Mouse (Mus musculus): ENCODE measurements around the gene Lamc2.

Gene Lamc2

DNA sequence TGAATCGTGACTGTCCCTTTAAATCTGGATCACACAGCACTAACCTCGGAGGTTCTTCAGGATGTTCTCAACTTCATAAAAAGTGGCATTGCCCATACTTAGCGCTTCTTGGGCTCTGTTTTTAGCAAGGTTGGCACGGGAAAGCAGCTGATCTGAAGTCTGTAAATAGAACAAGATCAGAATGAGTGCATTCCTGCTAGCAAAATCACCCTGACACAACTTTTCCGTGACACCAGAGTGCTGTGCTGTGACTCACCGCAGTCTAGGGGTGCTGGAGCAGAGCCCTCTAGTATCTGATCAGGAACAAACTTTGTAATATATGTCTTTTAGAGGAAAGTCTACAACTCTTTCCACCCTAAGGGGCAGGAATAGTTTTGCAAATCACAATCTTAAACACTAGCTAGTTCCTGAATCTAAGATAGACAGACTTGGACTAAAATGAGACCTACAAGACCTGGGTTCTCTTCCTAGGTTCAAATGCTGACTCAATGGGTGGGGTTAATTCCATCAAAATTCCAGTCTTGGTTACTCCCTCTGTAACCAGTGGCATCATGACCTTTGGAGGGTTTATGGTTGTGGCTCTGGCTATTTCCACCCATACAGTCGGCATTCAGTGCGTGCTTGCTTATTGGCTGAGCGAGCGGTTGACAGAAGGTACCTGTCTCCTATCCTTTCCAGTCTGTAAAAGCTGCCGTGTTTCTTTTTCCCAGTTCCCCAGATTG, 56.1 kb downstream of the Lamc2 start:
- no peak for DNase-seq (ENCODE audit: extremely low read depth, low read depth, low spot score)

DNA sequence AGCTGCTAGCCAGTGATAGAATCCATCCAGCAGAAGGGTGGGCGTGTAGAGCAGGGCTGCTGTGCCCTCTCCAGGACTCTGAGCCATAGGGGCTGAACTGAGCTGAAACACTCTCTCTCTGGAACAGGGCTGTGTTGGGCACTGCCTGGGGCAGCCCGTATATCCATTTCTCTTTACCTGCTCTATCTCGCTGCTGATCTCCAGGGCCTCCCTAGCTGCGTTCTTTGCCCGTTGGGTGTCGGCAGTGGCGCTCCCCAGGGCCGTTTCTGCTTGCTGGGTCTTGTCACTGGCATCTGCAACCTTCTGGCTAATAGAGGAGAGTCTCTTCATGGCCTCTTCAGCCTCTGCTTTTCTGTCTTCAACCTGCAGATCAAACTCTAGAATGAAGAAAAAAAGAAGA, 57.5 kb downstream of the Lamc2 start:
- no peak for DNase-seq (ENCODE audit: extremely low read depth, low read depth, low spot score)

DNA sequence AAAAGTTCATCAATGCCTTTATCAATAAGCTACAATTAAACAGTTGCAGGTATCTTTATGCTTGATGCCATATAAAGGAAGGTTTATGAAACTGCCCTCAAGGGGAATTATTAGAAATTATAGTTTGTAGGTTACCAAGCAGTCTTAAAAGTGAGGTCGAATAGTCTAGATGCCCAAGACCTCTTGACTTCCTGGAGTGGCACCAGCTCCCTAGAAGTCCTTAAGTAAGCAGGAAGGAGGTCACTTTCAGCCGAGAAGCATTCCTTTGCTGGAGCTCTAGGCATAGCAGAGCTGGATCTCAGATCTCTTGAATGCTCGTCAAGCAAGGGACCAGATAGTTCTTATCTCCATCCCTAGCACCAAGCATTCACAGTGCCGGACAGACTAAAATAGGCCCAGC, 58.6 kb downstream of the Lamc2 start:
- no peak for DNase-seq (ENCODE audit: extremely low read depth, low read depth, low spot score)

DNA sequence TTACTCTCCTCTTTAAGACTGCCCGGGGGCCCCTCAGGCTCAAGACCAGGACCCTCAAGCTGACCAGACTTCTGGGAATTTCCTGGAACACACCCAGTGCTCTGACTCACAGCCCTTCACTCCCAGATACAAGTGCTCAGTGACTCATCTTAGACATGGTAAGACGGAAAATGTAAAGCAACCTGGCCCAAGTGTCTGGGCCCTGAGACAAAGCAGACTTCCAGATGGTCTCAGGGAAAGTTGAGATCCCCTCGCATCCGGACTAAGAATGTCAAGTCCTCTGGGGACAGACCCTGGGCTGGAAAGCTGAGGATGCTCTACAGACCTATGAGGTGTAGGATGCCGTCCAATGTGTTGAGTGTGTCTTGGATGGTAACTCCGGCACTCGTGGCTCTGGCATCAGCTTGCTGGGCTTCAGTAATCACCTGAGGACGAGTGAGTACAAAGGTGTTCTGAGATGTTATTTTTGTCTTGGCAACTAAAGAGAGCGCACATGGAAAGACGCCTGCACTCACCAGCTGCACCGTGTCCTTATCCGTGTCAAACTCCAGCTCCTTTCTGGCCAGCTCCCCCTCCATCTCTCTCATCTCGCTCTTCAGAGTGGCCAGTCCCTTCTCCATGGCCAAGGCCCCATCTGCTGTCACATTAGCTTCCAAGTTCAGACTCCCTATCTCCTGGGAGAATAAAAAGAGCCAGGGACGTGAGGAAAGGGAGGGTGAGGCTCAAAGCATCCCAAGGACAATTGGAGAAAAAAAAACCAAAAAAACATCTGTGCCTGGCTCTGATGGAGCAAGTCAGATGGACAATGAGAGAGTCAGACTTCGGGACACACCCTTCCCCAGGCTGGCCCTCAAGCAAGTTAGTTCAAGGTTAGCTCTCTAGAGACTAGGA, 59.5 kb downstream of the Lamc2 start:
- DNase-seq (ENCODE audit: extremely low read depth, low read depth, low spot score) = no peak

DNA sequence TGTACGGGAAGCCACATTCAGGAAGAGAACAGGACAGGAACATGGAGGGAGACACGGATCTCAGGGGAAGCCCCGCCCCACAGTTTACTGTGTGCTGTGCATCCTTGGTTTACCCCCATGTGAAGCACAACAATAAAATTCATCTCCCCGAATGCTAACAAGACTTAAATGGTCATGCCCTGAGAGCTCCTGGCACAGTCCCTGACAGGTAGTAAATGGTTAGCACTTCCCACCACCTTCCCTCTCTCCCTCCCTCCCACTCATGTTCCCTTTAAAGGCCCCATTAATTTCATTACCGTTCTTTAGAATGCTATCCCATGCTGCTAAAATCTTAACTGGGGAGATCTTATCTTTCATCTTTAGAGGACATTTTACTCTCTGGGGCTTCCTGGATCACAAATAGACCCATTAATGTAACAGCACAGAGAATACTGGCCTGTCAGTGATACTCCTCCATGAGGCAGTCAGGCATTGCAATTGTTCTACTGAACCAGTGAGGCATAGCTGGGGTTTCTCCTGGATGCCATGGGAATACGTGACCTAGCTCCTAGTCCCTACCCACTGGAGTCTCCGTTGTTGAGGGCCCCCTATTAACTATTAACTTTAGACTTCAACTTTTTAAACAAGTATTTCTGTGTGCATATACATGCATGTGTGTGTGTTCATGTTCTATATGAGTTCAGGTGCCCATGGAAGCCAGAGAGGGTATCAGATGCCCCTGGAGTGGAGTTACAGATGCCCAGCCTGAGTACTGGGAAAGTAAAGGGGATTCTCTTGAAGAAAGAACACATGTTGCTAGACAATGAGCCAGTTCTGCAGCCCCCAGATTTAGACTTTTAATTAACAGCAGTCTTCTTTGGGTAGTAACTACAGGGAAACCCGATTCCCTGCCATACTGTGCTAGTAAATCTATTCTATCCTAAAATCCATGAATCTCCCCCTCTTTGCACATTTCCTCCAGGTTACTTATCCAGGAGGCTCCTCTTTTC, 60.7 kb downstream of the Lamc2 start:
- DNase-seq (ENCODE audit: extremely low read depth, low read depth, low spot score) = no peak

DNA sequence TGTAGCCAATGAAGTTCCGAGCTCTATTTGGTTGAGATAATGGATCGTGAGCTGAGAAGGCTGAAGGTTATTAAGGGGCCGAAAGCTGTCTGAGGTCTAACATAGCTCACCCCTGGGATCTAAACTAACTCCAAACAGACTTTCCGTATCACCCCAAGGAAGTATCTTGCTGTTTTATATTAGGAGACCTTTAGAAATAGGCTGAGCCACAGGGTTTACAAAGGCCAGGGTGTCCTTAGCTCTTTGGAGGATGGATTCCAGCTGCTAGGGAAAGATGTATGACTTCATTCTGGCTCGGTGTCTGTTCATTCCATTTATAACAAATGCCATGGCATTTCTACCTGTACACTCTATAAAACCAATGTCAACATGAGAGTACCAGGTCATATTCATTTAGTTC, 61.7 kb downstream of the Lamc2 start:
- no peak for DNase-seq (ENCODE audit: extremely low read depth, low read depth, low spot score)

DNA sequence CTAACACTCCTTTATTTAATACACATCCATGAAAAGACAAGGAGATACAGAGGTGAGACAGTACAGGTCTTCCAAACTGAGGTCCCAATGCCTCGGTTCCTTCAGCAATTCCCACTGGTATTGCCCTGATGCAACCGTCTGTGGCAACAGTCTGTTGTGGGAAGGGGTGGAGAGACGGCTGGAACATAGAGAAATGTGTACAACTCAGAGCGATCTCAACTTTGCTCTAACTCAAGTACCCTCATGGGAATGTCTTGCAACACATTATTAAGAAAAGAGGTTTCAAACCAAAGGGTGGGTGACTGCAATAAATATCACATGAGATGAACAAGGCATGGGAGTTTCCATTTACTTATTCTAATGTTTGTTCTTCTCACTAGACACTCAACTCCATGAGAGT, 63.5 kb downstream of the Lamc2 start:
- no peak for DNase-seq (ENCODE audit: extremely low read depth, low read depth, low spot score)

DNA sequence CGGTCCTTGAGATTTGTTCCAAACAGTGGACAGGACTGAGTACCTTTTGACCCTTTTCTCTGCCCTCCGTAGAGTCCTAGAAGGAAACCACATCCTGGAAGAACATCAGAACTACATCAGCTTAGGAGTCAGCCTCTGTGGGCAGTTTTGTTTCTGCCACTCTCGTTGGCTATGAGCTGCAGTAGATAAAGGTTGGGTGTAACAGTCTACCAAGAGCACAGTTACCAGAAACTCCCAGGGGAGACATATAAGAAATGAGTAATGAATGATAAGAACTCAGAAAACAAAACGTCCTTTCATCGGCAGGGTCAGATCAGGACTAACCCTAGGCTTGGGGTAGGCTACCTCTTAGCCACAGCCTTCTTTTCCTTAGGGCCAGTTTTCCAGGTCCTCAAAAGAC, 64.9 kb downstream of the Lamc2 start:
- DNase-seq (ENCODE audit: extremely low read depth, low read depth, low spot score) = no peak

DNA sequence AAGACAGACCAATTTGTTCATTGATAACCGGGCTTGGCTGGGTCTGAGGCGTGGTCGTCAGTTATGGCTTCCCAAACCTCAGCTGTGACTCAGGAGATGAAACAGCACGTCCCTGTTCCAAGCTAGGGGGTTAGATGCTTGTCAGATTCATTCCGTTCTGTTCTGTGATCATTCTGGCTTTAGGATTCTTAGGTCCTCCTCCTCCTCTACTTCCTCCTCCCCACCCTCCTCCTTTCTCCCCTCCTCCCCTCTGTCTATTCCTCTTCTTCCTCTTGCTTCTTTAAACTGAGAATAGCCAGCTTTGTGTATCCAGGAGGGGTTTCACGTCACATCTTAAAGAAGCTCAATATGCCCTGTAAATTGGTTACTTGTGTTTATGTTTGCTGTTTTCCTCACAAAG, 65.7 kb downstream of the Lamc2 start:
- DNase-seq (ENCODE audit: extremely low read depth, low read depth, low spot score) = no peak

DNA sequence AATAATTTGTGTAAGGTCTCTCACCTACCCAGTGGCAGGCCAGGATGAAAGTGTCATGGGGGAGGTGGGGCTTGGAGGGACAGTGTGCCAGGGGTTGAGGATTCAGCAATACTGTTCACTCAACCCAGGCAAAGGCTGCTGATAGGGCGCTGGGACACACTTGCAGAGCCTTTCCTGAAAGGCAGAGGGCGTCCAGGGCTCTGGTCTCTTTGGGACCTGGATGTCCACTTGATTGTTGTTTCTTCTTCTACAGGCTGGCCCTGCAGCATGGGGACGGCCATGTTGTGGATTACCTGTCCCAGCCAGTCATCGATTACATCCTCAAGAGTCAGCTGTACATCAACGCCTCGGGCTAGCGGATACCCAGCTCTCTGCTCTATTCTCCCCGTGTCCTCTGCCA, 70.9 kb downstream of the Lamc2 start:
- no peak for DNase-seq (ENCODE audit: extremely low read depth, low read depth, low spot score)

DNA sequence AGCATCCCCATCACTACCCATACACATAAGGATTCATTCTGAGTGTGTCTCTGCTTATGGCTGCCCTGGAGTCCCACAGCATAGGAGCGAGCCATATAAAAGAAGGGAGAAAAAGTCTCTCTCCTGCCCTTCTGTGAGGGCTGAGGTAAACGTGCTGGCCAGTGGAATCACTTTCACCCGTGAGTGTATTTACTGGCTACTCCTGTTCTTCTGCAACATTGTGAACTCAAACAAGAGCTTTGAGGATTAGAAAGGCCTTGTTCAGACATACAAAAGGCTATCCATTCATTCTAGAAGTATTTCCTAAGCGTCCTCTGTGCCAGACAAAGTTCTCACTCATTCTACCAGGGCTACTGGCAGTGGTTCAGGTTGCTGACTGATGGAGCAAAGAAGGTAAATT, 74.7 kb downstream of the Lamc2 start:
- no peak for DNase-seq (ENCODE audit: extremely low read depth, low read depth, low spot score)

DNA sequence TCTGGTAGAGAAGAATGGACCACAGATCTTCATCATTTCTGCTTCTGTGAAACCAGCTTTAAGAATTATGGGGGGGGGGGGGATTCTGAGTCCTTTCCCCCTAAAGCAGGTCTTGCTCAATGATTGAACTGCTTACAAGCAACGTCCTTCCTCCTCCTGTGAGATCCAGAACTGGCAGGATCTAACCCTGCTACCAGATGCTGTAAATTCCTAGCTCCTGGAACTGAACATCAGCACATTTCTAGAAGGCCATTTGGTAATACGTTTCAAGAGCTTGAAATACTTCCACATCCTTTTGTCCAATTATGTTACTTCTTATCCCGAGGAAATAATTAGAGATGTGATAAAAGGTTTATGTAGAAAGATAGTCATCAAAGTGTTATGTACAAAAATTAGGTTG, 76.4 kb downstream of the Lamc2 start:
- DNase-seq (ENCODE audit: extremely low read depth, low read depth, low spot score) = no peak

DNA sequence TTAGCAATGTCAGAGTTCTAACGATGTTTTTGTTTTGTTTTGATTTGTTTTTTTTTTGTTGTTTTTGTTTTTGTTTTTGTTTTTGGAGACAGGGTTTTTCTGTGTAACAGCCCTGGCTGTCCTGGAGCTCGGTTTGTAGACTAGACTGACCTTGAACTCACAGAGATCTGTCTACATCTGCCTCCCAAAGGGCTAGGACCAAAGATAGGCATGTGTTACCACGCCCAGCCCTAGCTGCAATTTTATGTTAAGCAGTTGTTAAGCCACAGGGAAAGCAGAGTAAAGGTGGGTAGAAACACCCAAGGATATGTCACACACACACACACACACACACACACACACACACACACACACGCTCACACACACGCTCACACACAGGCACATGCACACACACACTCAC, 76.9 kb downstream of the Lamc2 start:
- no peak for DNase-seq (ENCODE audit: extremely low read depth, low read depth, low spot score)

DNA sequence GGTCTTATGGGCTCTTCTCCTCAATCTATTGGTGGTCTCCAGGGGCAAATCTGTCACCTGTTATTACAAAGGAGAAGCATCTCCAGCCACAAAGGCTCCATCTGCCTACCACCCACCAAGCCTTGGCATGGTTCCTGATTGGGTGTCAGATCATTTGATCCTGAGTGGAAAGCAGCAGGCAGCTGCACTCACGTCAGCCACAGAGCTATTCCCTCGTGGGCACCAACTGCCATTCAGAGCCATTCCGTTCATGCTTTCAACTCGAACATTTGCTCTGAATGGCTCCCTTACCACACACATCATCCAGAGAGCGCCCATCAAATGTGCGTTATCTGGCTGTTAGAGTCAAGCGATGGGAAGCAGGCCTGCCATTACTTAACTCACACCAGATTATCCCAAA, 78.4 kb downstream of the Lamc2 start:
- DNase-seq (ENCODE audit: extremely low read depth, low read depth, low spot score) = no peak

DNA sequence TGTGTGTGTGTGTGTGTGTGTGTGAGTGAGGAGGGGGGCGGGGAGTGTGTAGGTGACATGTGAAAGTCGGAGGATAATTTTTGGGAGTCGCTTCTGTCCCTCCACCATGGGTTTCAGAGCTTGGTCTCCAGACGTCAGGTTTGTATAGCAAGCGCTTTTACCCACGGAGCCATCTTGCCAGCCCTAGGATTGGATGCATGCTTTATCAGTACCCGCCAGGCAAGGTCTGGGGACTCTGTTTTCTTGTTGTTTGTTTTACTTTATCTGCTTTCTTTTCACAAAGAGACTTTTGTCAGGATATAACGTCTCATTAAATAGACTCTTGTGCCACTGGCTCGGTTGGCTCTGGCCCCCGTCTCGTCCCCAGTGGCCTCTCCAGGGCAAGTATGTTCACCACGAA, 81.4 kb downstream of the Lamc2 start:
- DNase-seq (ENCODE audit: extremely low read depth, low read depth, low spot score) = no peak

DNA sequence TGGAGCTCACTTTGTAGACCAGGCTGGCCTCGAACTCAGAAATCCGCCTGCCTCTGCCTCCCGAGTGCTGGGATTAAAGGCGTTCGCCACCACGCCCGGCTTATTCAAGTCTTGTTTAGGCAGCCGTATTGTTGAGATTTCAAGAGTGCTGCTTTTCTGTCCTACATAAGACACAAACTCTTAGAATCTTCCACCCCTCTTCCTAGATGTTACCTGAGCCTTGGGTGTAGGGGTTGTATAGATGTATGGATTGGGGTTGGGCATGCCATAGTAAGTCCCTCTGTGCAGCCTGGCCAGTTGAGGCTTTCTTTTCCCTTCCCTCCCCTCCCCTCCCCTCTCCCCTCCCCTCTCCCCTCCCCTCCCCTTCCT, 83.1 kb downstream of the Lamc2 start:
- no peak for DNase-seq (ENCODE audit: extremely low read depth, low read depth, low spot score)

DNA sequence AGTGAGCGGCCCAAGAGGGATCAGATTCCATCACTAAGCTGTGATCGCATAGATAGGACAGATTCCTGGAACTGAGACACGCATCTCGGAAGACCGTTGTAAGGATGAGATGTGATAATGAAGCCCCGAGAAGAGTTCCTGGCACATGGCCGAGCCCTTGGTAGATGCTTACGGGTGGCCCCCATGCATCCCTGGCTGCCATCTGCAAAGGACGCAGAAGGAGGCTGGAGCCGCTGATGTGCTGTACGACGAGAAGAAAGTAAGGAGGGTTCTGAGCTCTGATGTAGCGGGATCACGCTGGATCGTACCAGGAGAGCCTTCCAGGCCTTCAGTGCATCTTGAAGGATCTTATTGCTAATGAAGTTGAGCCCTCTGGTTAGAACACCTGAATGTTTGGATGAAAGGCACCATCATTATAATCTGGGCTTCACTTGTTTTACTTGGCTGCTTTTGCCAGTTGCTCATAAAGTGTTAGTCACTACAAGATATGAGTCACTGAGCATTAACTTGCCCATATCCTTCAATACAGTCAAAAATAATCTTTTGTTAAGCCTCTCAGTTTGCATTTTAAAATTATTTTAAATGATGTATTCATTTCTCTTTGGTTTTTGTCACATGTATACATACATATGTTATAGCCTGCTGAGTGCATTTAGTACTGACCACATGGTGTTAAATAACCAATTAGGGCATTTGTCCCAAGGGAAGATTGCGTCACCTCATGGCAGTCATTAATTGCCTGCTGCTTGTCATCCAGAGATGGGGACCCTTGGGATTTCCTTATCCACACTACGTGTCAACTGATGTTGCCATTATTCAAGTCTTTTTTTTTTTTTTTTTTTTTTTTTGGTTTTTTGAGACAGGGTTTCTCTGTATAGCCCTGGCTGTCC, 83.7 kb downstream of the Lamc2 start:
- no peak for DNase-seq (ENCODE audit: extremely low read depth, low read depth, low spot score)

DNA sequence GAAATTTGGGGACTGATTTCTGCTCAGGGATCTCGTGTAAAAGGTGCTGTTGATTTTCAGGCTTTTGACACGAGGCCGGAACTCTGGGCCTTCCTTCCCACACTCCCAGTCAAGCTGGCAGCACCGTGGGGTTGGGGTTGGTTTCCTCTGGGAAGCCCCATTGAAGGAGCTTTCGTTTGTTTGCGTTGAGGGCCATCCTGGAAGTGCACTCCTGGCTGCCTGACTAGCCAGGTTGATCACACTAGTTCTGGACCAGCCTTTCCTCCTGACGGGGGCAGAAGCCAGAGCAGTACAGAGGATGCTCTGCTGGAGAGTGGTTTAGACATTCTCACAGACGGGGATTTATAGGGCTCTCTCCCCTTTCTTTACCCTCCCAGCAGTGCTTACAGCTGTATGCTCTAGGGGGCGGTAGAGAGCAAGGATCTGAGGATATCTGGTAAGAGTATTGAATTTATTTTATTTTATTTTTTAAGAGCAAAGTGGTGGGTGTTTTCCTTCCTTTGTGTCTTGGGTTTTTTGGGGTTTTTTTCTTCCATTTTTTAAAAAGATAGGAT, 84.8 kb downstream of the Lamc2 start:
- DNase-seq (ENCODE audit: extremely low read depth, low read depth, low spot score) = no peak

DNA sequence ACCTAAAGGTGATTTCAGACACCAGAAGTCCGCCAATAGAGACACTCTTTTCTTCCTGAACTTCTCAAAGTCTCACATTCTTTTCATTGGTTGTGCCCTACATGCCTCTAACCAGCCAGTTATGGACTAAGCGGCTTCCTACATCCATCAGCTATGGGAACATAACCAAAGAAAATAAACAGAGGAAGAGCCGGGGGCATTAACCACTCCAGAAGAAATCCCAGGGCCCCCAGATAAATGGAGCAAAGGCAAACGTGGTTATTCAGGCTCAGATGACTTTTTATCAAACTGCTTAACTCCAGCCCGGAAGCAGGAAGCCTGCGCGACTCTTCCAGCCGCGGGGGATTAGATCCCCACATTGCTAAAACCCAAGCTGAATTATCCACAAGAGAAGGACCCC, 85.3 kb downstream of the Lamc2 start:
- DNase-seq (ENCODE audit: extremely low read depth, low read depth, low spot score) = no peak

DNA sequence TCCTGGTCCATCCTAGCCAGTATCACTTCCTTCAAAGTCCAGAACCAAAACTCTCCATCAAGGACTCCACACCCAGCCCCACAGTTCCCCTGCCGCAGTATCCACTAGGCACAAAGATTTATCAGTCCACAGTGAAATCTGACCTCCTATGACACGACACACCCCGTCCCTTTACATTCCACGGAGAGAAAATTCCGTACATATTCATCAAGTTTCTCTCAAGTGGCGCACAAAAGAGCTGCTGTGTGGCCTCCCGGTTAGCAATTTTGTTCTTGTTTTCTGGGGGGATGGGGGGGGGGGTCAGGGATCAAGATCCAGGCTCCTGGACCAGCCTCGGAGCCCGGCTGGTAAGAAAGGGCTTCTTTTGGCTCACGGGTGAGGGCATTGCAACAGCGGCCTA, 87.7 kb downstream of the Lamc2 start:
- no peak for DNase-seq (ENCODE audit: extremely low read depth, low read depth, low spot score)

All from fat pad, adult 2 months (tissue).